Mouse (Mus musculus) thymus, postnatal 36 days (tissue): ENCODE results near the gene Syt17.

ENCODE experiments used
- DNase-seq, 2 experiments: peaks; one replicate each; pipeline ENCODE4 v3.0.0; 2022; ENCODE audit warnings: mixed read lengths in 2 of 2

Syt17 gene

GRCm38 (mm10) chr7:118448134-118448967 is at the start of gene Syt17:
Syt17 (minus strand) TSS chr7:118448222.
- DNase-seq: peak in 1 of 2 experiments; percentile 10

GRCm38 (mm10) chr7:118494892-118495579 is 47.0 kb upstream of the Syt17 start:
- no peak for DNase-seq

- DNase-seq: no peak
Observed at GRCm38 (mm10) chr7:118493892-118494291, 45.9 kb upstream of the Syt17 start.

- peak; percentile 46 to 47 for DNase-seq
Observed at GRCm38 (mm10) chr7:118491431-118492147, 43.6 kb upstream of the Syt17 start, which contains the start of gene Itpripl2. Itpripl2 (minus strand) TSS chr7:118491975.

- DNase-seq: peak in 1 of 2 experiments; percentile 7
Observed at GRCm38 (mm10) chr7:118490666-118491430, 42.8 kb upstream of the Syt17 start.

- DNase-seq: no peak
Observed at GRCm38 (mm10) chr7:118489706-118490665, 42.0 kb upstream of the Syt17 start.

- DNase-seq: no peak
Observed at GRCm38 (mm10) chr7:118488060-118488664, 40.1 kb upstream of the Syt17 start.

GRCm38 (mm10) chr7:118486917-118487316 is 38.9 kb upstream of the Syt17 start:
- DNase-seq: no peak

GRCm38 (mm10) chr7:118483996-118484395 is 36.0 kb upstream of the Syt17 start:
- no peak for DNase-seq

- DNase-seq: no peak
Observed at GRCm38 (mm10) chr7:118482001-118482400, 34.0 kb upstream of the Syt17 start.

- no peak for DNase-seq
Observed at GRCm38 (mm10) chr7:118481047-118481810, 33.2 kb upstream of the Syt17 start.

GRCm38 (mm10) chr7:118480160-118480709 is 32.2 kb upstream of the Syt17 start:
- DNase-seq: no peak

GRCm38 (mm10) chr7:118478835-118479312 is 30.9 kb upstream of the Syt17 start:
- no peak for DNase-seq

GRCm38 (mm10) chr7:118476428-118476827 is 28.4 kb upstream of the Syt17 start:
- DNase-seq: no peak

GRCm38 (mm10) chr7:118475008-118475705 is 27.1 kb upstream of the Syt17 start:
- no peak for DNase-seq

GRCm38 (mm10) chr7:118472886-118473285 is 24.9 kb upstream of the Syt17 start:
- DNase-seq: no peak

GRCm38 (mm10) chr7:118468060-118468459 is 20.0 kb upstream of the Syt17 start:
- DNase-seq: no peak

- DNase-seq: no peak
Observed at GRCm38 (mm10) chr7:118464432-118464831, 16.4 kb upstream of the Syt17 start.
